Mouse (Mus musculus): ENCODE data around the gene Krtap3-2.
A peak's percentile ranks its signal among the peaks of the same experiment; 100 is the strongest.
"Not testable (repeated sequence)": the region's sequence is repeated elsewhere in the genome, so short reads cannot be mapped to it uniquely, and the experiment has no call there.

The Krtap3-2 gene

DNA sequence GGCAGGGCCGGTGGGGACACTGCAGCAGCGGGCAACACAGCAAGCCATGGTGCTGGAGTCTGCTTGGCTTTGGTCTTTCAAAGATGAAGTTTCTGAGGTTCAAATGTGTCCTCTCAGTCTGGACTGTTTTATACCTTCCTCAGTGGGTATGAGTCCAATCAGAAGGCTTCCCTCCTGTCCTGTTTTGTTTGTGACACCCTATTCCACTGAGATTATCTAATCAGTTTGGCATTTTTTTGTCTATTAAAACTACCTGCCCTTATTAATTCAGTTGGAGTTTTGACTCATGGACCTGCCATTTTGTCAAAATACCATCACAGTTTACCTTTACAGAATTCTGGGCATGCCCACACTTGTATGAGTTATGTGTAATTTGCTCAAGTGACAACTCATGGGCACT, at the start of gene Krtap3-2:
TSS of gene Krtap3-2 (minus strand) at position 101 of the 400 bp plus-strand sequence.
- DNase-seq, result no peak

DNA sequence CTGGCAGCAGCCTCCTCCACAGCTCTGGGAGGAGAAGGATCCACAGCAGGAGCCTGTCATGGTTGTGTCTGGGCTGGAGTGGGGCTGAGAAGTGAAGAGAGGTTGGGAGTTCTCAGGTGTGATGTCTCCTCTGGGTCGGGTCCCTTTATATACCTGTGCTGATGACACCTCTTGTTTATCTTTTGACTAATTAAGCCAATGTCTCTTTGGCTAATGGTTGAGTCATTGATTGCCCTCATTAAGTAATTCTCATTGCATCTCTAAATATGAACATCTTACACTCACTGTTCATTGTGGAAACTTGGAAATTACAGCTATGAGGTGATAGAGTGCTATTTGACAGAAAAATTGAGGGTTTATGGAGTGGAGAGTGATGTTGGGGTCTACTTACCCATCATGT, 46.6 kb upstream of the Krtap3-2 start, which contains the start of gene Gm11938:
TSS of gene Gm11938 (minus strand) at position 101 of the 400 bp plus-strand sequence.
- DNase-seq, result not testable (repeated sequence)

DNA sequence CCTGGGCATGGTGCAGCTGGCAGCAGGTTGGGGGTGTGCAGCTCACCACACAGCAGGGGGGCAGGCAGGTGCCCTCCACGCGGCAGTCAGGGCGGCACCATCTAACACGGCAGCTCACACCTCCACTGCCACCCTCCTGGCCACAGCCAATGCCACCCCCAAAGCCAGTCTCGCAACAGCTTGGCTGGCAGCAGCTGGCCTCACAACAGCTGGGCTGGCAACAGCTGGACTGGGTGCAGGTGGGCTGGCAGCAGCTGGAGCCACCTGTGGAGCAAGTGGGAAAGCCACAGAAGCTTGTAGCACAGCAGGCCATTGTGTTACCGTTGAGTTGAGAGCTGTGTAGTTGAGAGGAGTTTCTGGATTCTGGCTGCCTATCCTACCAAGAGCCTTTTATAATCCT, 41.1 kb upstream of the Krtap3-2 start, which contains the start of gene Krtap9-3:
TSS of gene Krtap9-3 (minus strand) at position 364 of the 400 bp plus-strand sequence.
- DNase-seq, result not testable (repeated sequence)

DNA sequence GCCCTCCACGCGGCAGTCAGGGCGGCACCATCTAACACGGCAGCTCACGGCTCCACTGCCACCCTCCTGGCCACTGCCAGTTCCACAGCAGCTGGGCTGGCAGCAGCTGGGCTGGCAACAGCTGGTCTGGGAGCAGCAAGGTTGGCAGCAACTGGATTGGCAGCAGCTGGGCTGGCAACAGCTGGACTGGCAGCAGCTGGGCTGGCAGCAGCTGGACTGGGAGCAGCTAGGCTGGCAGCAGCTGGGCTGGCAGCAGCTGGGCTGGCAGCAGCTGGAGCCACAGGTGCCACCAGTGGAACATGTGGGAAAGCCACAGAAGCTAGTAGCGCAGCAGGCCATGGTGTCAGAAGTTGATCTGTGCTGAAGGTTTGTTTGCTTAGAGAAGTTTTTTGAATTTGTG, 34.3 kb upstream of the Krtap3-2 start, which contains the start of gene Krtap1-3:
TSS of gene Krtap1-3 (minus strand) at position 359 of the 400 bp plus-strand sequence.
- DNase-seq, result no peak

DNA sequence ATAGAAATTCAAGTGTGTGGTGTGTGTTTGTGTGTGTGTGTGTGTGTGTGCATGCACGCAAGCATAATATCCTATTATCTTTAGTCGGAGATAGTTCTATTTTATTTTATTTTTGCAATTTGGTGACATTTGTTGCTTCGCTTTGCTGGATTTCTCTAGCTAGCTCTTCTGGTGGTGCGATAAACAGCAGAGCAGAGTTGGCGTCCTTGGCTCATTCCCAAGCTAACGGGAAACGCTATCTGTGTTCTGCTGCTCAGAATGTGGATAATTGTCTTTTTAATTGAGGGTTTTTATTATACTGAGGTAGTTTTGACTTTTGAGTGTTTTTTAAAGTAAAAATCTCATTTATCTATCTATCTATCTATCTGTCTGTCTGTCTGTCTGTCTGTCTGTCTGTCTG, 28.4 kb upstream of the Krtap3-2 start:
- no peak for DNase-seq

DNA sequence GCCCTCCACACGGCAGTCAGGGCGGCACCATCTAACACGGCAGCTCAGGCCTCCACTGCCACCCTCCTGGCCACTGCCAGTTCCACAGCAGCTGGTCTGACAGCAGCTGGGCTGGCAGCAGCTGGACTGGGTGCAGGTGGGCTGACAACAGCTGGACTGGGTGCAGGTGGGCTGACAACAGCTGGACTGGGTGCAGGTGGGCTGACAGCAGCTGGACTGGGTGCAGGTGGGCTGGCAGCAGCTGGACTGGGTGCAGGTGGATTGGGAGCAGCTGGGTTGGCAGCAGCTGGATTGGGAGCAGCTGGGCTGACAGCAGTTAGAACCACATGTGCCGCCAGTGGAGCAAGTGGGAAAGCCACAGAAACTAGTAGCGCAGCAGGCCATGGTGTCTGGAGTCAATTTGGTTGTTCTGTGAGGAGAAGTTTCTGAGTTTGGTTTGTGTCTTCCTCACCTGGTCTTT, 26.6 kb upstream of the Krtap3-2 start, which contains the start of gene Krtap1-4:
TSS of gene Krtap1-4 (minus strand) at position 410 of the 460 bp plus-strand sequence.
- no peak for DNase-seq

DNA sequence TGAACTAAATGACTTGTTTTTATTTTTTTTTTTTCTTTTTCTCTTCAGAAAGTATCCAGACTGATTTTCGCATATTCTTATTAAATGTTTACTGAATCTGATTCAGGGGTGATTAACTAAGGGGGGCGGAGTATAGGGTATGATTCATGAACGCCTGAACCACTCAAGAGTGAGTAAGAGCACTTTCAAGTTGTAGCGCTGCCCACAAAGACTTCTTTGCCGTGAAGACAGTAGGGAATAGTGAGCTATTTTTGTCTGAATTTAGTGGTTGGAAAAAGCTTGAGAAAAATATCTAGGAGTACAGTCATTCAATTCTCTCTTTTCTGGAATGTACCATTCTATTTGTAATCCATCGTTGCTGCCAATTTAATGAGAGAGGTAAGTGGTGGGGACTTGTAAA, 24.9 kb upstream of the Krtap3-2 start:
- DNase-seq, result no peak

DNA sequence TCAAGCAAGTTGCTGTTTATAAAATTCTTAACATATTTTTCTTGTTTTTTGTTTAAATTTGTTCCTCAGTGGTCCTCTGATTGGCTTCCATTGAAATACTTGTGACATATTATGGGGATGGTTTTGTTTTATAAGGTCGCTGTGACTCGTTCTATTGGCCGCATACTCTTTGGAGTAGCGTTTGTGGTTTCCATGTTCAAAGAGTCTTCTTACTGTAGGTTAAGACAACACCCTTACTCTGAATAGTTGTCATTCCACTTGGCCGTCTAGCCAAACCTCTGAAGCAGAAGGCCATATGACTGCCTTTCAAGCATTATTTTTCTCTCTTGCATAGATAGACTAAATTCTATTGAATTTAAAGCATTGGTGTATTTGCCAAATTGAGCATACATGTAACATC, 24.4 kb upstream of the Krtap3-2 start:
- no peak for DNase-seq

DNA sequence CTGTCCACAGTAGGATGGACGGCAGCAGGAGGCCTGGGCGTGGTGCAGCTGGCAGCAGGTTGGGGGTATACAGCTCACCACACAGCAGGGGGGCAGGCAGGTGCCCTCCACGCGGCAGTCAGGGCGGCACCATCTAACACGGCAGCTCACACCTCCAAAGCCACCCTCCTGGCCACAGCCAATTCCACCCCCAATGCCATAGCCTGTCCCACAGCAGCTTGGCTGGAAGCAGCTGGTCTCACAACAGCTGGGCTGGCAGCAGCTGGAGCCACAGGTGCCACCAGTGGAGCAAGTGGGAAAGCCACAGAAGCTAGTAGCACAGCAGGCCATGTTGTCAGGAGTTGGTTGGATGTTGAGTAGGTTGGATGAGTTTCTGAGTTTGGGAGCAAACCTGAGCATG, 24.0 kb upstream of the Krtap3-2 start, which contains the start of gene Krtap1-5:
TSS of gene Krtap1-5 (minus strand) at position 381 of the 400 bp plus-strand sequence.
- DNase-seq, result no peak

DNA sequence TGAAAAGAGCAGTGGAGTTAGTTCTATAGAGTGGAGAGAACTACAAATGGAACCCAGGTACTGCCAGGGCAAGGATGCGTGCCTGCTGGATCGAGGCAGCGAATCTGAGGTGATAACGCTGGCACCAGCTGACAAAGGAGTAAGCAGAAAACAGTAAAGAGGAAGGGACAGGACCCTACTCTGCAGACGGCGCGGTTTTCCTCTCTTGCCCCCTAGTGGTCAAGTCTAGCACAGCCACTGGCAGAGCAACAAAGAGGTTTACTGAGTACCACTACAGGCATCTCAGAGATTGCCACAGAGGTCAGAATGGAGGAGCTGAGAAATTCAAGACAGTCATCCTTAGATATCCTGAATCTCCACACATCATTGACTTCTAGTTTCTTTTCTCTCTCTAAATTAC, 17.5 kb upstream of the Krtap3-2 start:
- peak; percentile 47 for DNase-seq

DNA sequence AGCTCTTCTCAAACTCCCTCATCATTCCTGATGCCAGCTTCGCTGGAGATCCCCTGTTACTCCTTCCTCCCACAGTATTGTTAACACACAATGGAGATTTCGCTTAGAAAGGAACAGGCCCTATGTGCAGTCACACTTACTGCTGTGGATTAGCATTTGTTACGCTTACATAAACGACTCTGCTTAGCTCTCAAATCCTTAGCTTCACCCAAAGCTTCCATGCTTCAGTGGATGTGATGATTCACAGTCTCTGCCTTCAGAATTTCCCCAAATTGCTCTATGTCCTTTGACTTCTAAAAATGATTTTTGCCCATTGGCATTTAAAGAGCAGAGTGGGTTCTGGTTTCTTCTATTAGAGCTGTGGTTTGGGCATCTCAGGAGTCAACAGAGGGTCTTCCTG, 16.5 kb upstream of the Krtap3-2 start:
- no peak for DNase-seq

DNA sequence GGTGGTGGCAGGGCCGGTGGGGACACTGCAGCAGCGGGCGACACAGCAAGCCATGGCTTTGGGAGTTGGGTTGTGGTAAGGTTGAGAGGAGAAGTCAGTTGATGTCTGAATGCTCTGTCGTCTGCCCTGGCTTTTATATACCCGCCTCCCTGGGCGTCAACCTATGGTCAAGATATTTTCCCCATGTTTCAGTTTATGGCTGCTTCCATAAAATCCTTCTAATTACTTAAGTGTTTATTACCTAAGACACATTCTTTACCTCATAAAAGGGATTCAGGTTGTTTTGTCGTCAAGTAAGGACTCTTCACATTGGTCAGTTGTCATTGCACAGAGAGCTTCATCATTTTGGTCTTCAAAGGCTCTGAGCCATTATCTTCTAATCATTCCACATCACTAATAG, 9.9 kb upstream of the Krtap3-2 start, which contains the start of gene Krtap3-1:
TSS of gene Krtap3-1 (minus strand) at position 101 of the 400 bp plus-strand sequence.
- DNase-seq, result no peak

DNA sequence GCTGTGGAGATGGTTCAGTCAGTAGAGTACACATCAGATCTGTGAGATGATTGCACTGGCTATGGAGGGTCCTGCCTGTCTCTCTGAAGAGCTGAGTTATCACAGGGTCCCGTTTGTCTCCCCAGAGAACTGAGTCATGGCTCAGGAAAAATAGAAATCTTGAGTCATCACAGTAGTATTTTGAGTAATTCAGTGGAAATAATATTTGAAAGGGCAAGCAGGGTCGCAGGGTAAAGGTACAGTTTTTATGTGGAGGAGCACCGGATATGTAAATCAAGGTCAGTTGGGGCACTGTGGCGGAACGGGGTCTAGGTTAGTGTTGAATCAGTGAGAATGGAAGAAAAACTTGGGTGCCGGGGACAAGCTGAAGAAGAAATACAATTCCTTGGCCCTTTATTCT, 5.9 kb upstream of the Krtap3-2 start:
- no peak for DNase-seq

DNA sequence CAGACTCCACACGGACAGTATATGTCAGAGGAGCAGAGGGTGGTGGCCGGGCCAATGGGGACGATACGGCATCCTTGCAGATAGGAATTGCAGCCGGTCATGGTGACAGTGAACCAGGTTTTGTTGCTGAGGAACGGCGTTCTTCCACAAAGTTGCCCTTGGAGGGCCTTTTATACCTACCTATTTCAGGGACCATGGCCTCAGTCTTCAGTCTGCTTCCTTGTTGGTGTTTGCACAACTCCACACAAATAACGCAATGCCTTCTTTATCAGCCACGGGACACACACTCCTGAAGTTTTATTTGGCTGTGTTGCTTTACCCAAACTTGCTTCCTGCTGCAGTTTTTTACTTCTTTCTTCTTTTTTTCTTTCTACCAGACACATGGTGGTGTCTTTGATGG, 2.7 kb upstream of the Krtap3-2 start, which contains the start of gene Gm11939:
TSS of gene Gm11939 (minus strand) at position 101 of the 400 bp plus-strand sequence.
- DNase-seq, result no peak

DNA sequence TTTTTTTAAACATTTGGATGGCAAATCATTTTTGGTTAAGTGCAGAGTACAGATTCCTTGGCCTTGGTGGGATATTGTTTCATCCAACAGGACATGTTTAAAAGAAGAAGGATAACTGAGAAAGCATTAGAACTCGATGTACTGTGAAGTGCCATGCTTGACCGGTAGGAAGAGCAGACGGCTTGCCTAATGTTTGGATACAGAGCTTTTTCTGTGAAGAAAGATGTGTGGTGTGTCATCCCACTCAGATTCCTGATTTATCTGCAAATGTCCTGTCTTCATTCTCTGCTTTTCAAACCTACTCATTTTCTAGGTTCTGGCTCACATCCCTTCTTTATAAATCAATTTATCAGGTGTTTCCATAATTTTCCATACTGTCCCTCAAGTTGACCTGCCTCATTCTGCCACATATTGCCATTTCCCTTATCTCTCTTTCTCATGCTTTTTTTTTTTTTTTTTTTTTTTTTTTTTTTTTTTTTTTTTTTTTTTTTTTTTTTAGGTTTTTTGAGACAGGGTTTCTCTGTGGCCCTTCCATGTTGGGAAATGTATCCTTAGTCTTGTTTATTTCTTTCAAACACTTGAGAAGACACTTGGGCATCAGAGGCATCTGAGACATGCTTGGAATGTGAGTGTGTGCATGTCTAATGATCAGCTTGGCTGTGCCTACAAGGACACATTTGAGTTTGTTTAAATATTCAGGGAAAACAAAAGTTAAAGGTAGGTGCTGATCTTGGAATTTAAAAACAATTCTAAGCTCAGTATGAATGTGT, 1.5 kb upstream of the Krtap3-2 start:
- DNase-seq, result no peak

DNA sequence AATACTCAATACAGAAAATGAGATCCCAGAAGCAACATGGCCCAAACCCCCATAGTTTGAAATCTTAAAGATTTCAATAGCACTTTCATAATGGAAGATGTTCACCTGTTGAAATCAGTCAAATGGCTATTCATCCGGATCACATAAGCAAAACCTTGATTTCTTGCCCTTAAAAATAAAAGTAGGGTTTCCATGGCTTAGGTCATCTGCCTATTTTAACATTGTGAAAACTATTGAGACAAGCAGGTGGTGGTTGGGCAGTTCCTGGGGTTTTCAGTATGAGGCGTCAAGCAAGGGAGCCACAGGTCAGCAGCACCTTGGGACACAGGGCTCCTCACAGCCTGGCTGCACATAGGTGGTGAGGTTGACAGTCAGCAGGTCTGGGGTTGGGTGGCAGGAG, 458 bp downstream of the Krtap3-2 start:
- DNase-seq, result no peak

DNA sequence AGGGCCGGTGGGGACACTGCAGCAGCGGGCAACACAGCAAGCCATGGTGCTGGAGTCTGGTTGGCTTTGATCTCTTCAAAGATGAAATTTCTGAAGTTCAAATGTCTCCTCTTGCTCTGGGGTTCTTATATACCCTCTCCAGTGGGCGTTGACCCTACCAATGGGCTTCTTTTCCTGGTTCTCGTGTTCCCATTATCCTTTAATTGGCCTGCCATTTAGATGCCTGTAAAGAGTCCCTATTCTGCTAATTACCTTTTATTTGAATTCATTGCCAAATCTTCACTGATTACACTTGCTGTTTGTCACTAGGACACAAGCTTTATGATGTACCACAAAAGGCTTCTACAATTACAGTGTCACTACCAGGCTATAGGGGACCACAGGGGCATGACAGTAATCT, 5.9 kb downstream of the Krtap3-2 start, which contains the start of gene Krtap3-3:
TSS of gene Krtap3-3 (minus strand) at position 101 of the 400 bp plus-strand sequence.
- no peak for DNase-seq

DNA sequence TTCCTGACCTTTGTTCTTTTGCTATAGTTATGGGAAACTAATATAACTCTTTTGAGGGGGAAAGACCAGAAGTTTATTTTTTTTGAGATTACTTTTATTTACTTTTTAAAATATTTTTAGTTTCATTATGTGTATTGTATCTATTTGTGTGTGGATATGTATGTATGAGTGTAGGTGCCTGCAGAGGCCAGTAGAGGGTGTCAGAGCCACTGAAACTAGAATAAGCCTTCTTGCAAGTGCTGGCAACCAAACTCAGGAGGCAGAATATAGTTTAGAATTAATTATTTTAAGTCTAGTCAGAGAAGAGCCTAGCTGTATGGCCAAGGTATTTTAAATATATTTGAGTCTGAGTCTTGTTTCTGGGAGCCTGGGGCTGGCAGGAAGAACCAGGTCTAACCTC, 8.8 kb downstream of the Krtap3-2 start:
- DNase-seq, result no peak

DNA sequence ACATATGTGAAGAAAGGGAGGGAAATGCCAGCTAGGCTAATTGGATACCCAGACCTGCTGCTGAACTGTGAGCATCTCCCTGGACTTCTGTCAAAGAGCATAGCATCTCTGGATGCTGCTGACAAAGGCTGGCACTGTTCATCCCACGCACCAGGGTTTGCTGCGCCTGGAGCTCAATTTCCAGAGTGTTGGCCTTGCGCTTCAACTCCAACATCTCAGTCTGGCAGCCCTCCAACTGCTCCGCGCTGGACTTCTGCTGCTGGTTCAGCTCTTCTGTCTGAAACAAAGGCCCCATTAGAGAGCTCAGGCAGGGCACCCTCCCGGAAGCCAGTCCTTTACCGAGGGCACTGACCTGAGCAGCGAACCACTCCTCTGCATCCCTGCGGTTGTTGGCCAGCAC, 16.9 kb downstream of the Krtap3-2 start:
- peak; percentile 22 for DNase-seq

DNA sequence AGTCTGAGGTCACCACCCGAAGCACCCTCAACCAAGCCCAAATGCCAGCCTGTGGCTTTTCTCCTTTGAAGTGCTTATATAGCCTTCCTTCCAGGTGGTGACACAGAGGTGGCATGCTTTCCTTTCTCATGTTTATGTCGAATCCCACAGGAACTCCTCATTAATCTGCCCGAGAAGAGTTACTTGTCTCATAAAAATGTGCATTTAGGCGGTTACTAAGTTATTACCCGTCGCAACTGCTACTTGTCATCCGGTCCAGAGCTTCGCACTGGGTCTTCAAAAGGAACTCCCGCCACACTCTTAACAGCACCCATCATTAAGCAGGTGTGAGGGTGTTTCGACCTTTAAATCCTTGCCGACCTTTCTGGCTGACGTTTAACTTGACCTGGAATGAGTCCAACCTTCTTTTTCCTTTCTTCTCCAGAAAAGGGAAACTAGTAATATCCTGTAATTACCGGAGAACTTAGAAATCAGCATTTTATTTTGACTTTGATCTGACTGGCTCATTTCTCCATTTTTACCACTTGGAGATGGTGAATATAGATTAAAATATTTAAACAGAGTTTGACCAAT, 35.3 kb downstream of the Krtap3-2 start, which contains the start of gene Krt39:
TSS of gene Krt39 (minus strand) at position 51 of the 573 bp plus-strand sequence.
- DNase-seq, result no peak

DNA sequence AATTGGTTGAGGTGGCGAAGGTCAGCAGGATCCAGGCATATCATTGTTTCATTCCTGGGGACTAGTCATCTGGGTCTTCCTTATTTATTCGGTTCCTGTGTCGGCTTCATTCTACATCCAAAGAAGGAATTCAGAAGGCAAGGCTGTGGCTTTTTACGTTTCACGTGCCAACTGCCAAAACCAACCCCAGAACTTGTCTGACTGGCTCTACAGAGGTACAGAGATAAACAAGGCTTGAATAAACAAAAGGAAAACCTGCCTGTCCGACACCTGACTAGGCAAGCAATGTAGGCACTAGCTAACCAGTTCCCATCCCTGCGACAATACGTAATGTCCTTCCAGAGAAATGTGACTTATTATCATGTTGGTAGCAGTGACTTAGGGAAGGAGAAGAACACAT, 42.6 kb downstream of the Krtap3-2 start:
- DNase-seq, result no peak

Data from cerebellum, adult 9-10 months (tissue).